Mouse (Mus musculus) heart, embryonic 10.5 days (tissue): Measurements from ENCODE around the gene Ric1. TPM values are rescaled to one million over a fixed set of nuclear protein-coding genes. Genes with fewer than 3 reads are reported as not detected.

Source experiments
- DNase-seq: peaks from one replicate; pipeline ENCODE4 v3.0.0-alpha.2; 2017; ENCODE audit warnings: low spot score
- H3K27ac ChIP-seq: fragments of 300-500 bp; sonication (generic); 2 replicates; pipeline ENCODE4 v1.5.1; 2016; ENCODE audit warnings: mild to moderate bottlenecking
- H3K27me3 ChIP-seq: fragments of 300-500 bp; sonication (generic); 2 replicates; pipeline ENCODE4 v1.6.1; 2016; ENCODE audit warnings: mild to moderate bottlenecking; ENCODE audit not compliant: poor library complexity, insufficient read depth, severe bottlenecking
- H3K36me3 ChIP-seq: fragments of 300-500 bp; sonication (generic); 2 replicates; pipeline ENCODE4 v1.6.1; 2016; ENCODE audit warnings: mild to moderate bottlenecking, moderate library complexity
- H3K4me1 ChIP-seq: fragments of 300-500 bp; sonication (generic); 2 replicates; pipeline ENCODE4 v1.6.1; 2016; ENCODE audit warnings: mild to moderate bottlenecking
- H3K4me3 ChIP-seq: fragments of 300-500 bp; sonication (generic); 2 replicates; pipeline ENCODE4 v1.5.1; 2016; ENCODE audit warnings: mild to moderate bottlenecking, moderate library complexity
- H3K9me3 ChIP-seq: fragments of 300-500 bp; sonication (generic); 2 replicates; pipeline ENCODE4 v1.6.1; 2016; ENCODE audit warnings: mild to moderate bottlenecking, moderate library complexity
- WGBS: fragments of 180-500 bp; shearing (Covaris S2); methylation state at CpG from one replicate; pipeline ENCODE4 v1.1.7; 2016; 5-methylcytosine and 5-hydroxymethylcytosine counted together
- polyA plus RNA-seq: library from polyadenylated mRNA; unstranded; fragments of >200 nt; fragmentation: Nextera tagmentation; extraction: Ambion mirVana; gene quantifications from 2 replicates; pipeline ENCODE4 v1.2.1, GENCODE M21; 2016

The Ric1 gene
- polyA plus RNA-seq, 1 experiment from 2014 or later, result 8.9 TPM

DNA sequence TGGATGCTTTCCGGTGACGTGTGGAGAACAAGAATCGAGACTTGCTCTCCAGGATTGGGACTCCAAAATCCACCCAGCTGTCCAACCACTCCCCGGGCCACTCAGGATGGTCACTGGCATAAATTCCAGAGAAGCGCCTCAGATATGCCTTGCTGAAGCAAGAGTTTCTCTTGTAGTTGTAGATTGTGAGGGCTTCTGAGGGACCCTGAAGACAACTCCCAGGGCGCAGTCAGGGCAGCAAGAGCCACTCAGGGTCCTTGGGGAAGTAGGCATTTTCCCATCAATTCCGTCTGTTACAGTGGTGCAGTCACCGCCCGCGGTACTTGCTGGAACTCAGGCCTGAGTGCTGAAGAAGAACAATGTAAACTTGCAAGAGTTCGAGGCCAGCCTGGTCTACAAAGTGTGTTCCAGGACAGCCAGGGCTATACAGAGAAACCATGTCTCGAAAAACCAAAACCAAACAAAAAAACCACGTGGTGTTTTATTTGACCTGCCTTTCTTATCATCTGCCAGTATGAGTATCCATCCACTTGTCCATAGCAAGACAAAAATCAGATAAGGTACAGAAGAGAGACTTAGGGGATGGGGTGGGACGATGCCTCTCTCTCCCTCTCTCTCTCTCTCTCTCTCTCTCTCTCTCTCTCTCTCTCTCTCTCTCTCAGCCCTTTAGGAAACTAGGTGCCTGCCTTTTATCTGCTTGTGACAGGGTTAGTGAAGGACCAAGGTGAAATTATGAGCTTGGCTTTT, 34.6 kb upstream of the Ric1 start:
- peaks cover 9% of the 10 kb centered on the region; the same call in 1 of the 2 replicates for H3K4me1 ChIP-seq
- peak; percentile 62 for DNase-seq
- H3K9me3 ChIP-seq, result no peaks in the 10 kb centered on the region
- H3K27me3 ChIP-seq, result no peaks in the 10 kb centered on the region
- H3K36me3 ChIP-seq, result no peaks in the 10 kb centered on the region
- no peak overlapping the region for H3K27ac ChIP-seq
- H3K4me3 ChIP-seq, result no peak overlapping the region
- WGBS, result 81% methylated on average over 14 of the region's 14 CpGs

DNA sequence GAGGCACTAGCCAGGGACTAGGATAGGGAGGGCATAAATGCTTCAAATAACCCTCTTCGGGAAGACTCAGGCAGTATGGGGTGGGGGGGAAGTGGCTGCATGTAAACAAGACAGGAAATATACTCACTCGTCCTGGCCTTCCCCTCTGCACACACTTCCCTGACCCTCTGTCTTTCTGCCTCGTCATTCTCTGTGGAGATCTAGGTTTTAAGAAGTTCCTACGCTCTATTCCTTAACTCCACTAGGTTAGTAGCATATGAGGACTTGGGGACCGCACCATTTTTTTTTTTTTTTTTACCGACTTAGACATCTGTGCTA, 34.0 kb upstream of the Ric1 start:
- H3K36me3 ChIP-seq, result no peaks in the 10 kb centered on the region
- DNase-seq, result no peak
- H3K4me1 ChIP-seq, result peaks cover 9% of the 10 kb centered on the region; the same call in 1 of the 2 replicates
- no peaks in the 10 kb centered on the region for H3K27me3 ChIP-seq
- no peaks in the 10 kb centered on the region for H3K9me3 ChIP-seq
- H3K4me3 ChIP-seq, result no peak overlapping the region
- H3K27ac ChIP-seq, result no peak overlapping the region
- WGBS, result 49% methylated on average over 6 of the region's 6 CpGs

DNA sequence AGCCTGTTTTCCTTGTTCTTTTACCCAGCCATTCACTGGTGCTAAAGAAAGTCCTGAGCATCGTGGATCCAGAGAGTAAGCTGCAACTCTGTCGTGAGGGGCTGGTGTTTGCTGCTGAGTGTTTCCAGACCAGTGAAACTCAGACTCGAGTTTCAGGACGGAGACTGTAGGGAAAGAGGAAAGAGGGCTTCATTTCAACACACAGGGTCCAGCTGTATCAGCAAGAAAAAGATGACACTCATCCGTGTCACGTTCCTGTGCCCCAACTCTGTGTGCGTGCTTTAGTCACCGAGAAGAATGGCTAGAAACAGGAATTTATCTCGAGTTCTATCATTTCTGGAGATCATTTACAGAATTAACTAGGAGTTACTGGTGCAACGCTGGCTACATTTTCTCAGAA, 33.7 kb upstream of the Ric1 start:
- H3K27me3 ChIP-seq, result no peaks in the 10 kb centered on the region
- 46% methylated on average over 10 of the region's 10 CpGs for WGBS
- DNase-seq, result no peak
- H3K9me3 ChIP-seq, result no peaks in the 10 kb centered on the region
- H3K36me3 ChIP-seq, result no peaks in the 10 kb centered on the region
- H3K4me3 ChIP-seq, result no peak overlapping the region
- peaks cover 9% of the 10 kb centered on the region; the same call in 1 of the 2 replicates for H3K4me1 ChIP-seq
- H3K27ac ChIP-seq, result no peak overlapping the region

DNA sequence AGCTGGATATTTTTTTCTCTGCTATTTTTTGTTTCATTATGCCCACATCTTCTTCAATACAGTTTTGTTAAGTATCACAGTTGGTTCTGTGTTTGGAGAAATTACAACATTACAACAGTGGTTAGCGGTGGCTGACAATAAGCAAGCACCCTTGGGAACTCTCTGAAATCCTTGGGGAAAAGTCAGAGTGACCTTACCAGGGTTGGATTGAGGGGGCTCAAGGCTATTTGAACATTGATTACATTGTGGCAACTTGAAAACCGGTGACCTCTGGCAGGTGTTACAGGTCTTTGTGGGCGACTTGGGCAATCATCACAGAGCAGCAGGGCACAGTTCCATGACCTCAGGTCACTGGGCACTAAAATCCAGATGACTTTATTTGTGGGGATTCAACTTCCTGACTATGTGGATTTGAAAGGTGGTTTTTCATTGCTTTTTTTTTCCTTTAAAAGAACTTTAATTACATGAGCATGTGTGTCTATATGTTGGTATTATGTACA, 32.2 kb upstream of the Ric1 start:
- no peaks in the 10 kb centered on the region for H3K36me3 ChIP-seq
- H3K4me1 ChIP-seq, result peaks cover 9% of the 10 kb centered on the region; the same call in 1 of the 2 replicates
- H3K27me3 ChIP-seq, result no peaks in the 10 kb centered on the region
- no peak for DNase-seq
- no peak overlapping the region for H3K4me3 ChIP-seq
- WGBS, result 88% methylated on average over 3 of the region's 3 CpGs
- no peaks in the 10 kb centered on the region for H3K9me3 ChIP-seq
- no peak overlapping the region for H3K27ac ChIP-seq

DNA sequence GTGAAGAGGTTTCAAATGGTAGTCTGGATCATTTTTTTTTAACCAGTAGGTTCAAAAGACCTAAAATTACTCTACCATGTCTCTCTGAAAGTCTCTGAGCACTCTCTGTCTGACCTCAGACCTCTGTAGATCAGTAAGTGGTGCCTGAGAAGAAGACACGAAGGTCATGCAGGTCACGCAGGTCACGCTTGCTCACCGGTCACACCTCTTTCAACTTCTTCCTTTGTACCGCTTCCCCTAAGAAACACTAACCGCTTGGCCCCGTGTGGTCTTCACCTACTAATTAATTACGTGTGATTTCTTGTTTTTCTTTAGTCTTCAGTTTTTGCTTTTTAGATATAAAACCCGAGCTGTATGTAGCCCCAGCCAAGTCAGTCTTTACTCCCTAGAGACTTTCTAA, 30.6 kb upstream of the Ric1 start:
- Histone ChIP-seq H3K36me3 (no peaks in the 10 kb centered on the region), H3K27me3 (no peaks in the 10 kb centered on the region), H3K4me3 (no peak overlapping the region), H3K27ac (no peak overlapping the region), H3K9me3 (no peaks in the 10 kb centered on the region), H3K4me1 (peaks cover 9% of the 10 kb centered on the region; the same call in 1 of the 2 replicates)
- DNase-seq, result no peak
- WGBS, result 77% methylated on average over 9 of the region's 9 CpGs

DNA sequence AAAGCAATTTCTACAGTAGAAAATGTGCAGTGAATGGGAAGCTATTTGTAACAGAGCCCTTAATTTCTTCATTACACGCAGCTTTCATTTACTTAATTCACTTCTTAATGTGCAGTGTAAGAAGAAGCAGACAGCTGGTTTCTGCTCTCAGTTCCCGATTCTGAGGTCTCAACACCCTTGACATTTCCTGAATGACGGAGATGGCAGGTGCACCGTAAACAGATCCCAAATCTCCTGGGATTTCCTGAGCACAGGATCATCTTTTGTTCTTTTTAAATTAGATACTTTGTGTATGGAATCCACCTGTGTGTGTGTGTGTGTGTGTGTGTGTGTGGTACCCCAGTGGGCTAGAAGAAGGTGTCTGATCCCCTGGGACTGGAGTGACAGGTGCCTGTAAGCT, 27.6 kb upstream of the Ric1 start:
- WGBS, result 84% methylated on average over 4 of the region's 4 CpGs
- DNase-seq, result no peak
- Histone ChIP-seq H3K9me3 (no peaks in the 10 kb centered on the region), H3K27ac (no peak overlapping the region), H3K4me1 (peaks cover 3% of the 10 kb centered on the region; the same call in 1 of the 2 replicates), H3K4me3 (no peak overlapping the region), H3K36me3 (no peaks in the 10 kb centered on the region), H3K27me3 (no peaks in the 10 kb centered on the region)

DNA sequence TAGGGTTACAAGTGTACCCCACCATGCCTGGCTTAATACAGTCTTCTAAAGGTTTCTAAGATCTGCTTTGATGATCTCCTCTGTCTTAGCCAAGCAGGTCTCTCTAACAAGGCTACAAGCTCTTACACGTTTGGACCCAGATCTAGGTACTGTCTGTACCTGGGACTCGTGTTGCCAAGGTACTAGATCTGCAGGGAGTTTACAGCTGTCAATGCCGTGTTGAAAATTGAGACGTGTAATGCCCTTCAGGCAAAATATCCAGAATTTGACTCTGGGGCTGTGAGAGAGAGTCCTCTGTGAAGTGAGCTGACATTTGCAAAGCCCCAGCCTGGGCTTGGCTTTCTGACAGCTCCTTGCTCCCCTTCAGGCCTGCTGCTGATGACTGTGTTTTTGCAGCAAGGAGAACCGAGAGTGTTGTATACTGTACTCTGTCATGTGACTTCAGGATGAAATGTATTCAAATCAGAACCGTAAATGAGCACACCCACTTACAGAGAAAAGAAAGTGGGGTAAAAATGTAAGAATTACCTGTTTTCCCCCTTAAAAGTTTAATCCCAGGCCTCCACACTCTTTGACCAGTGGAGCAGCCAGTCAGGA, 26.0 kb upstream of the Ric1 start:
- H3K4me3 ChIP-seq, result no peak overlapping the region
- DNase-seq, result no peak
- H3K4me1 ChIP-seq, result peaks cover 3% of the 10 kb centered on the region; the same call in 1 of the 2 replicates
- 81% methylated on average over 6 of the region's 6 CpGs for WGBS
- no peak overlapping the region for H3K27ac ChIP-seq
- H3K36me3 ChIP-seq, result no peaks in the 10 kb centered on the region
- no peaks in the 10 kb centered on the region for H3K27me3 ChIP-seq
- H3K9me3 ChIP-seq, result no peaks in the 10 kb centered on the region

DNA sequence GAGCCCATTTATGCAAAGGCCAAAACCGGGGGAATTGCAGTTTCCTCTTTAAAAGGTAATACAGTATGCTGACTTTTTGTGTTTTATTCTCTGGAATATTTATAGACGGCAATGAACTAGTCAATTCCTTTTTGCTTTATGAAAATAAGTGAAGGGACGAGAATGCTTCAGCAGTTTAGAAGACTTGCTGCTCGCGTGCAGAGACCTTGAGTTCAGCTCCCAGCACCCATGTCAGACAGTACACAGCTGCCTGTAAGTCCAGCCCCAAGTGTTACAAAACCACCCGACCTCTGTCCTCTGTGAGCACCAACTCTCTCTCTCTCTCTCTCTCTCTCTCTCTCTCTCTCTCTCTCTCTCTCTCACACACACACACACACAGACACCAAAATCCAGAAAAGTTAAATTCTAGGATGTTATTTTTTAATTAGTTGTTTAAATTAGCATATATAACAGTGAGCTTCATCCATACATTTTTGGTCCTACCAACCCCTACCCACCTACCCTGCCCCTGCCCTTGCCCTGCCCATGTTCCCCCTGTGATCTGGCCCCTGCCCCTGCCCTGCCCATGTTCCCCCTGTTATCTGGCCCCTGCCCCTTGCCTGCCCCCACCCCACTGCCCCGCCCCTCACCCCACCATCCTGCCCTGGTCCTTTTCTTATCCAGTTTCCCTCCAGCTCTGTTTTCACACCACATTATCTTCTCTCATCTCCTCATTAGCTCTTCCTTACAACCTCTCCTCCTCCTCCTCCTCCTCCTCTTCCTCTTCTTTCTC, 25.1 kb upstream of the Ric1 start:
- Histone ChIP-seq H3K9me3 (no peaks in the 10 kb centered on the region), H3K4me1 (peaks cover 3% of the 10 kb centered on the region; the same call in 1 of the 2 replicates), H3K4me3 (no peak overlapping the region), H3K27ac (no peak overlapping the region), H3K36me3 (no peaks in the 10 kb centered on the region), H3K27me3 (no peaks in the 10 kb centered on the region)
- DNase-seq, result no peak
- 78% methylated on average over 7 of the region's 7 CpGs for WGBS

DNA sequence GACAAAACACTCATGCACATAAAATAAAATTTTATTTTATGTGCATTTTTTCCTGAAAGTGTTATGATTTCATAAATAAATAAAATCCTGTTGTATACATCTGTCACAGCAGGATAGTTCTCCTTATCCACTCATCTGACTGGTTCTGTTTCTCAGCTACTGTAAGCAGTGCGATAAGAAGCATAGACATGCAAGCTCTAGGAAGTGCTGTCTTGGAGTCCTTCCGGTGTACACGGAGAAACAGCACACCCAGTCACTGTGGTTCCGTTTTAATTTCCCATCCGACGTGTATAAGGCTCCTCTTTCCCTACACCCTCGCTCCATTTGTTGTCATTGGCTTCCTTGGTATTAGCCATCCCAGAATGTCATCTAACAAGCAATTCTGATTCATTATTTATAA, 24.2 kb upstream of the Ric1 start:
- no peak for DNase-seq
- no peaks in the 10 kb centered on the region for H3K9me3 ChIP-seq
- no peak overlapping the region for H3K27ac ChIP-seq
- H3K36me3 ChIP-seq, result no peaks in the 10 kb centered on the region
- no peak overlapping the region for H3K4me3 ChIP-seq
- WGBS, result 80% methylated on average over 7 of the region's 7 CpGs
- peaks cover 3% of the 10 kb centered on the region; the same call in 1 of the 2 replicates for H3K4me1 ChIP-seq
- no peaks in the 10 kb centered on the region for H3K27me3 ChIP-seq

DNA sequence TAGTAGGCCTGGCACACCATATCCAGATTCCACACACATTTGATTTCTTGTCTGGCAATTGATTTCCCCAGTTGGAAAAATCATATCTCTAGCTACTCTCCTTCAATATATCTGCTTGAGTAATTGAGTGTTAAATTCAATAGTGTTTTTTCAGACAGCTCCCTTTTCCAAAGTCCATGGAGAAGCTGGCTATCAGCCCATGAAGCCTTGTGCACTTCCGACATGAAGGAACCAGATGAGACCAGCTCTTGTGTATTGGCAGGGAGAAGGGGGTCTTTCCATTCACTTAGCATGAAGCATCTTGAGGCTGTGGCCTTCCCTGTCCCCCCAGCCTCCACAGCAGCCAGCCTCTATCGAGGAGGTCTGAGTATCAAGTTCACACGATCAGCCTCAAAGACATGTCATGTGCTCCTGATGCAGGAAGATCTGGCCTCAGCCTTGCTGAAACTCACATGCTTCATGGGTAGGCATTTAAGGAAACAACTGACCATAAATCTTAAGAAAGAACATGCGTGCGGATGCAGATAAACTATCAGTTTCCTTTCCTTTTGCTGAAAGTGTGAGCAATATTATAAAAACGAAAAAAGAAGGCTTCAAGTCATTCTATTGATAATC, 23.1 kb upstream of the Ric1 start:
- DNase-seq, result no peak
- H3K4me1 ChIP-seq, result peaks cover 3% of the 10 kb centered on the region; the same call in 1 of the 2 replicates
- H3K36me3 ChIP-seq, result no peaks in the 10 kb centered on the region
- no peak overlapping the region for H3K27ac ChIP-seq
- H3K9me3 ChIP-seq, result no peaks in the 10 kb centered on the region
- 75% methylated on average over 6 of the region's 6 CpGs for WGBS
- no peak overlapping the region for H3K4me3 ChIP-seq
- H3K27me3 ChIP-seq, result no peaks in the 10 kb centered on the region

DNA sequence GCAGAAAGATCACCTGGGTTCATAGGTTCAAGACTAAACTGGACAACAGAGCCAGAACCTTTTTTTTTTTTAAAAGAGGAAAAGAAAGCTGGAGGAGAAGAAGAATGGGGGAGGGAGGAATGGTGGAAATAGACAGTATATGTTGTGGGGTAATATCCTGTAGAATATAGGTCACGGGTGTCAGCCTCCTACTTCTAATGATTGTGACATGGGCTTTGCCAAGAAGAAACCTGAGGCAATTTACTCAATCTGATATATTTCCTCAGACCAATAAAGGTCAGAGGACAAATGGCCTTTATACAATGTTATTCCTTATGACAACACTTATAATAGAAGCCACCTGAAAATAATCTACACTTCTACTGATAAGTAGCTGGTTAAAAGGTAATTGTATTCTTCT, 21.7 kb upstream of the Ric1 start:
- peaks cover 3% of the 10 kb centered on the region; the same call in 1 of the 2 replicates for H3K4me1 ChIP-seq
- H3K36me3 ChIP-seq, result no peaks in the 10 kb centered on the region
- no peaks in the 10 kb centered on the region for H3K27me3 ChIP-seq
- WGBS, result 78% methylated on average over 1 of the region's 1 CpGs
- H3K27ac ChIP-seq, result no peak overlapping the region
- no peak overlapping the region for H3K4me3 ChIP-seq
- DNase-seq, result no peak
- H3K9me3 ChIP-seq, result no peaks in the 10 kb centered on the region

DNA sequence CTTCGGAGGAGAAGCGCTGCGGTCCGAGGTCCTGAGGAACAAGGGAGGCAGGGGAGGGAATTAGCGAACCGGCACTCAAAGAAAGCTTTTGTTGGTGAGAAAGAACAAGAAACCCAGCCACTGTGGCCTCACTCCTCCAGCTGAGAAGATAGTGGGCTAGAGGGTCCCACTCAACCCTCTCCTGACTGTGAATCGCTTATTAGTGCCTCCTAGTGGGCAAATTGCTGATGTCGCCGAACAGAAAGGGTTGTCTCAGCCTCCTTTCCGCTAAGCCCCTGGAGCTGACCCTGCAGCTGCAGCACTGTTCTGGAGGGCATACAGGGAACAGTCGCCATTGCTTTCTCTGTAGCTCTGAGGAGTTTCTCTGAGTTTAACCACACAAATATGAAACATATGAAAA, 21.0 kb upstream of the Ric1 start:
- Histone ChIP-seq H3K27me3 (no peaks in the 10 kb centered on the region), H3K27ac (peak overlapping the region; percentile 69), H3K4me3 (peak overlapping the region; percentile 37), H3K9me3 (no peaks in the 10 kb centered on the region), H3K36me3 (no peaks in the 10 kb centered on the region), H3K4me1 (peaks cover 3% of the 10 kb centered on the region; the same call in 1 of the 2 replicates)
- 36% methylated on average over 11 of the region's 11 CpGs for WGBS
- DNase-seq, result no peak
